ENCODE assay signal across 9 mouse cellular contexts in the genomic region with DNA sequence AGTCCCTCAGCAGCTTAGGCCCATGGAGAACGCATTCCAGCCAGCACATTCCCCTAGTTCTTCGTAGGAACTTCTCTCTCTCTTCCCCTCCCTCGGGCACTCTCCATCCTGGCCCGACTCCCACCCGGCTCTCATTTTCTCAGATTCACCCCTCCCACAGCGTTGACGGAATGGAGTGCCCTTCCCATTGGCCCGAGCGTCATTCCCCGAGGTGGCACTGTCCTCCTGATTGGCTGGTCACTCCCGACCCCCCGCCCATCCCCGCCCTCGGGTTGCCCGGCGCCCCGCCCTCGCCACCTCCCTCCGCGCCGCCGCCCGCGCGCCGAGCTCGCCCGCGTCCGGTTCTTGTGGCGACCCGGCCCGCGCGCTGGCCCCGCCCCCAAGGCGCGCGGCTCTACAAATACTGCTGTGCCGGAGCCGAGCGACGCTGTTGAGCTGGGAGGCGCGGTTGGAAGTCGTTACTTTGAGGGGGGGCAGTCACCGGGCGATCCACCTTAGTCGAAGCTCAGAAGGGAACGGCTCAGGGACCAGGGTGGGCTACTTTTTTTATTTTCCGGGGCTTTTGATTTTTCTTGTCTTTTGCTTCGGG. TPM values are rescaled to one million over a fixed set of nuclear protein-coding genes. Genes with fewer than 3 reads are reported as not detected.
DNase-seq lines count a peak whose midpoint lies in the region; ATAC-seq and TF ChIP-seq lines count a peak whose summit lies in the region.
"Had no signal": no experiment of that assay in that cellular context is flagged by ENCODE, and none has a peak within 500 bp of the region (broad histone marks: within the 10 kb centered on the region; RNA-seq: fewer than 3 reads in every experiment).

TSS of gene Id4 (plus strand) at position 539 of the 589 bp plus-strand sequence.

- peak; percentile 97 for ATAC-seq in forebrain, embryonic 11.5 days (replicated peaks; ENCODE audit: low FRiP score)
- peak; percentile 97 for ATAC-seq in heart, embryonic 14.5 days (ENCODE audit: insufficient number of reproducible peaks, insufficient read depth, low FRiP score, low read depth)
- peak; percentile 98 for ATAC-seq in neural tube, embryonic 12.5 days (ENCODE audit: low FRiP score, low read depth)

- H3K27me3 ChIP-seq in forebrain, embryonic 11.5 days (ENCODE audit: control insufficient read depth, insufficient read depth, low read length): no peaks in the 10 kb centered on the region
- peaks cover 5% of the 10 kb centered on the region; the same call in 1 of the 2 replicates for H3K27me3 ChIP-seq in heart, embryonic 14.5 days (ENCODE audit: control insufficient read depth, insufficient read depth, low read length)
- no peaks in the 10 kb centered on the region for H3K27me3 ChIP-seq in liver, adult 2 months (ENCODE audit: control insufficient read depth, insufficient read depth, low read length)
- H3K27me3 ChIP-seq in neural tube, embryonic 12.5 days (replicated peaks): no peaks in the 10 kb centered on the region

- WGBS in forebrain, embryonic 11.5 days: under 1% methylated on average over 51 of the region's 52 CpGs
- under 1% methylated on average over 52 of the region's 52 CpGs for WGBS in heart, embryonic 14.5 days
- under 1% methylated on average over 52 of the region's 52 CpGs for WGBS in liver, adult 2 months
- WGBS in neural tube, embryonic 12.5 days: under 1% methylated on average over 52 of the region's 52 CpGs

- peak within 1 kb of the TSS; percentile 99 for H3K27ac ChIP-seq in forebrain, embryonic 11.5 days (ENCODE audit: low read depth, low read length)
- H3K27ac ChIP-seq in heart, embryonic 14.5 days (replicated peaks in 1 of 2; ENCODE audit: control insufficient read depth in 1 of 2, insufficient read depth in 1 of 2, low read depth in 2 of 2, low read length in 2 of 2): peak within 1 kb of the TSS; percentile 69 to 81
- peak within 1 kb of the TSS; percentile 22 for H3K27ac ChIP-seq in liver, adult 2 months (replicated peaks; ENCODE audit: insufficient read depth, low read depth, low read length)
- peak within 1 kb of the TSS; percentile 94 for H3K27ac ChIP-seq in neural tube, embryonic 12.5 days

- no peak for TF ChIP-seq CTCF in liver, adult 2 months (IDR thresholded peaks at IDR 0.05; ENCODE audit: low read depth, low read length)

- peak within 1 kb of the TSS; percentile 65 for H3K4me2 ChIP-seq in forebrain, embryonic 11.5 days (ENCODE audit: low read depth, low read length, severe bottlenecking)
- H3K4me2 ChIP-seq in heart, embryonic 14.5 days (ENCODE audit: low read length): peak within 1 kb of the TSS; percentile 98
- H3K4me2 ChIP-seq in neural tube, embryonic 12.5 days (replicated peaks): peak within 1 kb of the TSS; percentile 83

- H3K79me2 ChIP-seq in liver, adult 2 months (ENCODE audit: control insufficient read depth, insufficient read depth, low read length): no peaks in the 10 kb centered on the region

- H3K4me1 ChIP-seq in forebrain, embryonic 11.5 days (replicated peaks; ENCODE audit: control insufficient read depth, insufficient read depth, low read length): peaks cover 5% of the 10 kb centered on the region
- H3K4me1 ChIP-seq in heart, embryonic 14.5 days (ENCODE audit: control insufficient read depth in 2 of 2, insufficient read depth in 2 of 2, low read length in 2 of 2): peaks cover 2 to 8% of the 10 kb centered on the region in 2 experiments; a peak in 3 of 4 replicates
- H3K4me1 ChIP-seq in liver, adult 2 months (ENCODE audit: control insufficient read depth, insufficient read depth, low read length): peaks cover 2% of the 10 kb centered on the region
- H3K4me1 ChIP-seq in neural tube, embryonic 12.5 days: peaks cover 7% of the 10 kb centered on the region; the same call in 1 of the 2 replicates

- peak; percentile 18 for DNase-seq in CD4-positive helper T cell, adult 2 months (ENCODE audit: low read depth, low spot score)
- DNase-seq in c-Kit-positive CD71-negative TER-119-negative erythroid progenitor cells, embryonic 14.5 days (ENCODE audit: low read depth): peak; percentile 50
- DNase-seq in forebrain, embryonic 11.5 days (ENCODE audit: low spot score): peak; percentile 99
- DNase-seq in kidney, postnatal 10 days: peak; percentile 98
- DNase-seq in liver, adult 2 months (ENCODE audit: extremely low read depth, low read depth, low spot score): peak; percentile 84
- peak; percentile 12 to 30 for DNase-seq in thymus, adult 18-20 months

- TF ChIP-seq POLR2A in liver, adult 2 months (IDR thresholded peaks at IDR 0.05; ENCODE audit: extremely low read depth, insufficient read depth, low read length): peak; percentile 89

- peak within 1 kb of the TSS; percentile 80 for H3K4me3 ChIP-seq in forebrain, embryonic 11.5 days (ENCODE audit: low read depth, low read length)
- peak within 1 kb of the TSS; percentile 76 to 89 for H3K4me3 ChIP-seq in heart, embryonic 14.5 days (ENCODE audit: control insufficient read depth in 1 of 2, insufficient read depth in 1 of 2, low read depth in 1 of 2, low read length in 2 of 2)
- peak within 1 kb of the TSS; percentile 76 for H3K4me3 ChIP-seq in liver, adult 2 months (ENCODE audit: insufficient read depth, low read depth, low read length)
- peak within 1 kb of the TSS; percentile 94 for H3K4me3 ChIP-seq in neural tube, embryonic 12.5 days

- no peaks in the 10 kb centered on the region for H3K36me3 ChIP-seq in forebrain, embryonic 11.5 days (ENCODE audit: control insufficient read depth, insufficient read depth, low read length)
- no peaks in the 10 kb centered on the region for H3K36me3 ChIP-seq in heart, embryonic 14.5 days (ENCODE audit: control insufficient read depth, insufficient read depth, low read length)
- H3K36me3 ChIP-seq in liver, adult 2 months (ENCODE audit: control insufficient read depth, insufficient read depth, low read length): no peaks in the 10 kb centered on the region
- no peaks in the 10 kb centered on the region for H3K36me3 ChIP-seq in neural tube, embryonic 12.5 days

- H3K9ac ChIP-seq in forebrain, embryonic 11.5 days (ENCODE audit: low read length): peak within 1 kb of the TSS; percentile 97
- peak within 1 kb of the TSS; percentile 75 for H3K9ac ChIP-seq in heart, embryonic 14.5 days (ENCODE audit: low read length)
- peak within 1 kb of the TSS; percentile 81 for H3K9ac ChIP-seq in liver, adult 2 months (ENCODE audit: low read depth, low read length)
- H3K9ac ChIP-seq in neural tube, embryonic 12.5 days: peak within 1 kb of the TSS; percentile 98

- no peaks in the 10 kb centered on the region for H3K9me3 ChIP-seq in forebrain, embryonic 11.5 days (ENCODE audit: control insufficient read depth, low read length)
- no peaks in the 10 kb centered on the region for H3K9me3 ChIP-seq in heart, embryonic 14.5 days (ENCODE audit: control insufficient read depth, low read length)
- no peaks in the 10 kb centered on the region for H3K9me3 ChIP-seq in neural tube, embryonic 12.5 days

RNA-seq across cellular contexts. Expression of gene Id4, which starts in this region (rescaled TPM):
- polyA plus RNA-seq in forebrain, embryonic 11.5 days (2014; fragmentation: Nextera tagmentation; extraction: Ambion mirVana): 182 and 187 TPM in 2 replicates
- 2.5 and 2.6 TPM in 2 replicates for polyA plus RNA-seq in heart, embryonic 14.5 days (2014; fragmentation: Nextera tagmentation; extraction: Ambion mirVana)
- 0.46 and 0.81 TPM in 2 replicates for total RNA-seq in liver, adult 2 months (2014; rRNA removed)
- polyA plus RNA-seq in liver, adult 2 months (2012; rRNA removed): 0.27 and 0.56 TPM in 2 replicates
- 103 and 105 TPM in 2 replicates for polyA plus RNA-seq in neural tube, embryonic 12.5 days (2016; fragmentation: Nextera tagmentation; extraction: Ambion mirVana)
- total RNA-seq: MEL had no signal

Comparison
In these comparisons a context has a peak if more than half of its experiments do, and no peak if none do; other contexts are left out.
1. Peak in every context shown above with its lines: DNase-seq, ATAC-seq, H3K4me3 ChIP-seq and H3K27ac ChIP-seq.
2. RNA of gene Id4 (polyA plus RNA-seq): 182 to 187 TPM in forebrain, embryonic 11.5 days and 103 to 105 TPM in neural tube, embryonic 12.5 days; 2.5 to 2.6 TPM in heart, embryonic 14.5 days and 0.27 to 0.56 TPM in liver, adult 2 months; every median in the first group is over 10 times any median in the second.
3. Peak in DNase-seq, H3K4me3 ChIP-seq, H3K27ac ChIP-seq and H3K9ac ChIP-seq in liver, adult 2 months; RNA of the gene not detected or under 1 TPM.
4. DNase-seq: peak in every context shown above with its lines; median percentile 99 in forebrain, embryonic 11.5 days; 98 in kidney, postnatal 10 days; 84 in liver, adult 2 months; 50 in c-Kit-positive CD71-negative TER-119-negative erythroid progenitor cells, embryonic 14.5 days; 21 in thymus, adult 18-20 months; 18 in CD4-positive helper T cell, adult 2 months.
5. H3K27ac ChIP-seq: peak in every context shown above with its lines; median percentile 99 in forebrain, embryonic 11.5 days; 94 in neural tube, embryonic 12.5 days; 75 in heart, embryonic 14.5 days; 22 in liver, adult 2 months.